Mouse (Mus musculus) heart, postnatal 0 days (tissue): Measurements from ENCODE around the gene Dock4. TPM values are rescaled to one million over a fixed set of nuclear protein-coding genes. Genes with fewer than 3 reads are reported as not detected.

Source experiments
- ATAC-seq: fragments of 200-750 bp; cut with Nextera tagmentation; 2 replicates; pipeline ENCODE4 v1.8.0; 2017; ENCODE audit warnings: low read depth, moderate number of reproducible peaks, moderate library complexity; ENCODE audit not compliant: insufficient read depth
- DNase-seq: peaks from one replicate; pipeline ENCODE4 v3.0.0-alpha.2; 2016; ENCODE audit warnings: low spot score
- H3K27ac ChIP-seq: fragments of 300-500 bp; sonication (generic); 2 replicates; pipeline ENCODE4 v1.5.1; 2014; ENCODE audit warnings: low read depth, mild to moderate bottlenecking
- H3K27me3 ChIP-seq: fragments of 300-500 bp; sonication (generic); 2 replicates; pipeline ENCODE4 v1.6.1; 2014; ENCODE audit warnings: low read length, mixed read lengths; ENCODE audit not compliant: control insufficient read depth, insufficient read depth
- H3K36me3 ChIP-seq: fragments of 300-500 bp; sonication (generic); replicated peaks from 2 replicates; pipeline ENCODE4 v1.6.1; 2014; ENCODE audit warnings: low read length, mixed read lengths; ENCODE audit not compliant: control insufficient read depth, insufficient read depth
- H3K4me1 ChIP-seq: fragments of 300-500 bp; sonication (generic); 2 replicates; pipeline ENCODE4 v1.6.1; 2014; ENCODE audit warnings: antibody characterized with exemption; ENCODE audit not compliant: control insufficient read depth, insufficient read depth
- H3K4me2 ChIP-seq: fragments of 300-500 bp; sonication (generic); 2 replicates; pipeline ENCODE4 v1.6.1; 2014; ENCODE audit warnings: low read depth, mild to moderate bottlenecking, low read length, moderate library complexity
- H3K4me3 ChIP-seq: fragments of 300-500 bp; sonication (generic); 2 replicates; pipeline ENCODE4 v1.5.1; 2014; ENCODE audit warnings: low read depth, low read length
- H3K9ac ChIP-seq: fragments of 300-500 bp; sonication (generic); replicated peaks from 2 replicates; pipeline ENCODE4 v1.6.1; 2014; ENCODE audit warnings: low read depth, low read length, mixed read lengths
- H3K9me3 ChIP-seq: fragments of 300-500 bp; sonication (generic); replicated peaks from 2 replicates; pipeline ENCODE4 v1.6.1; 2016; ENCODE audit warnings: low read length; ENCODE audit not compliant: control insufficient read depth
- CTCF ChIP-seq: IDR thresholded peaks from 2 replicates; pipeline ENCODE4 v1.5.1; 2016; ENCODE audit warnings: antibody characterized with exemption, control low read depth, low read depth
- EP300 ChIP-seq: IDR thresholded peaks from 2 replicates; pipeline ENCODE4 v1.6.1; 2016; ENCODE audit warnings: antibody characterized with exemption, low read depth
- WGBS: fragments of 180-500 bp; shearing (Covaris S2); extraction: QIAGEN DNeasy Blood & Tissue Kit; methylation state at CpG from one replicate; pipeline ENCODE4 v1.1.7; 2014; 5-methylcytosine and 5-hydroxymethylcytosine counted together
- polyA plus RNA-seq: library from polyadenylated mRNA; unstranded; fragments of >200 nt; fragmentation: Nextera tagmentation; extraction: Ambion mirVana; gene quantifications from 2 replicates; pipeline ENCODE4 v1.2.1, GENCODE M21; 2015
- total RNA-seq: library from RNA; depleted of rRNA; stranded (reverse); fragments of >200 nt; gene quantifications from 2 replicates; pipeline ENCODE4 v1.2.3, GENCODE M21; 2014; ENCODE audit warnings: low replicate concordance

The Dock4 gene
- total and polyA plus RNA-seq, 2 experiments from 2014 or later = 4.2 to 9.2 TPM

DNA sequence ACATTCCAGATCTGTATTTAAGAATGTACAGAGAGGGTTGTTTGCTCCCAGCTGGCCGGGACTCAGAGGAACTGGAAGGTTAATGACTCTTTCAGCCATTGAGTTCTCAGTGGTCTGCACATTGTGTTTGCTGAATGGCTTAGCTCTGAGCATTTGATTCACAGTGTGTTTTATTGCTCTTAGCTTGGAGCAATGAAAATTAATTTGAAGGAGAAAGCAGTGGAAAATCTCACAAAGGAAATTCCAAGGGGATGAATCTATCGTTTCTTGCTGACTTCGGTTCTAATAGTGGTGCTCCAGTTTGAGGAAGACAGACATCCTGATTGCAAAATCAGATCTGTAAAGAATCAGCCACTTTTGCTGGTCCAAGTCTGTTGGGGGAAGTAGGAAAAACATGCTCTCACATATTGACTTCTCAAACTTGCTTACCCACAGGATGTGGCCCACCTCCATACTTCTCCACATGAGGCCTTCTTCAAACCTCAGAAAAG, 342.9 kb downstream of the Dock4 start:
- Histone ChIP-seq H3K4me2 (no peak overlapping the region), H3K36me3 (no peaks in the 10 kb centered on the region), H3K9ac (no peak overlapping the region), H3K27ac (no peak overlapping the region), H3K4me3 (no peak overlapping the region), H3K9me3 (no peaks in the 10 kb centered on the region), H3K4me1 (no peaks in the 10 kb centered on the region), H3K27me3 (no peaks in the 10 kb centered on the region)
- DNase-seq (no peak), ATAC-seq (no peak)
- no peak for TF ChIP-seq EP300
- no peak for TF ChIP-seq CTCF
- 52% methylated on average over 3 of the region's 3 CpGs for WGBS

DNA sequence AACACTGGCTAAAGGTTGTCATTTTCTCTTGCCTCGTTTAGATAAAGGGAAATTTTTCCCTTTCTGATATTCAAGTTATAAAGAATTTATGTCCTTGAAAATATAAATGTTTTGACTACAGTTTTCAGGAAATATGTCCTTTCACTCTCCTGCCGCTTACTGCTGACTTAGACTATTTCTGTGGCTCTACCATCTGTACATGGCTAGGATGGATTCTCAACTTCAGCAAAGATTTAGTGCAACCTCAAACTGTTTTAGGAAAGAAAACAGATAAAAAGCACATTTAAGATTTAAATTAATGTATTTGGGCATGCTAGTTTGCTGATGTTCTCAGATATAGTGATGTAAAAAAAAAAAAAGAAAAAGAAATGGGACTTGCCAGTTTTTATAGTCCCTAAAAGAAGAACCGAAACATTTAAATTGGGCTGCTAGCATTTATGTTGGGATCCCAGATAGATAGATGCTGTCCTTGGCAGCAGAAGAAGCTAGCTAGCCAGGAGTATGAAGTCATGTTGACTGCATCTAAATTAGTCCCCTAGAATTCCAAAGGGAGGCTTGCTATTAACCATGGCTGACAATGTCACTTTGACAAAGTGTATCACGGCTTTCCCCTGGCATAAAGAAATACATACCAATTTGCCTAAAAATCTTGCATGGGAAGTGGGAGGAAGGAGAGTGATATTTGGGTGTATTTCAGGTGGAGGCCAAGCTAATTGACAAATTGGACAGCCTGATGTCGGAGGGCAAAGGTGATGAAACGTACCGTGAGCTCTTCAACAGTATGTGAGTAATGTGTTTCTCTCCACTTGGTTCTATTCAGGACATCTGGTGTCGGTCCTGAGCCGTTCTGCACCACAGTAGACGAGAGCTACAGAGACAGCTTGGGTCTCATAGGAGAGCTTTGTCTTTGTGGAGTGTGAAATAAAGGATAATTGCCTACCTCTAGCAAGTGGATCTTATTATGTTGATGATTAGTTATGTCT, 343.9 kb downstream of the Dock4 start:
- Histone ChIP-seq H3K4me1 (no peaks in the 10 kb centered on the region), H3K27ac (no peak overlapping the region), H3K4me3 (no peak overlapping the region), H3K36me3 (no peaks in the 10 kb centered on the region), H3K9ac (no peak overlapping the region), H3K4me2 (no peak overlapping the region), H3K27me3 (no peaks in the 10 kb centered on the region), H3K9me3 (no peaks in the 10 kb centered on the region)
- no peak for TF ChIP-seq CTCF
- no peak for TF ChIP-seq EP300
- WGBS = 58% methylated on average over 10 of the region's 10 CpGs
- DNase-seq (no peak), ATAC-seq (no peak)

DNA sequence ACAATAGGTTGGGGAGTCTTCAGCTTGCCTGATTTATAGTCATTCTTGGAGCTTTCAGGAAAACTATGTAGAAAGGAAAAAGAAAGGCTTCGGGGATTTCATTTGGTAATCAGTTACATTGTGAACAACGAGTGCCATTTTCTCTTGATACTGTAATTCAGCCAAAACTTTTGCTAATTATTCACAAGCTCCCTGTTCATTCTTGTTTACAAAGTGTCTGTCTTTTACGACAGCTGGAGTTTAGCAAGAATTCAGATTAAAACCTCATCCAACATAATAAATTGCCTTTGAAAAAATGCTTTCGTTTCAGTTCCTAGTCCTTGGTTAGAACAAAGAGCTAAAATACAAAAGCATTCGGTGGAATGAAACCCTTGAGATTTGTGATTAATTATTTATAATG, 345.5 kb downstream of the Dock4 start:
- ATAC-seq = no peak
- no peak overlapping the region for H3K4me3 ChIP-seq
- no peaks in the 10 kb centered on the region for H3K27me3 ChIP-seq
- H3K9me3 ChIP-seq = no peaks in the 10 kb centered on the region
- no peak for DNase-seq
- H3K27ac ChIP-seq = no peak overlapping the region
- WGBS = 74% methylated on average over 5 of the region's 5 CpGs
- no peak overlapping the region for H3K9ac ChIP-seq
- no peaks in the 10 kb centered on the region for H3K36me3 ChIP-seq
- no peak overlapping the region for H3K4me2 ChIP-seq
- H3K4me1 ChIP-seq = no peaks in the 10 kb centered on the region
- TF ChIP-seq CTCF = no peak
- no peak for TF ChIP-seq EP300

DNA sequence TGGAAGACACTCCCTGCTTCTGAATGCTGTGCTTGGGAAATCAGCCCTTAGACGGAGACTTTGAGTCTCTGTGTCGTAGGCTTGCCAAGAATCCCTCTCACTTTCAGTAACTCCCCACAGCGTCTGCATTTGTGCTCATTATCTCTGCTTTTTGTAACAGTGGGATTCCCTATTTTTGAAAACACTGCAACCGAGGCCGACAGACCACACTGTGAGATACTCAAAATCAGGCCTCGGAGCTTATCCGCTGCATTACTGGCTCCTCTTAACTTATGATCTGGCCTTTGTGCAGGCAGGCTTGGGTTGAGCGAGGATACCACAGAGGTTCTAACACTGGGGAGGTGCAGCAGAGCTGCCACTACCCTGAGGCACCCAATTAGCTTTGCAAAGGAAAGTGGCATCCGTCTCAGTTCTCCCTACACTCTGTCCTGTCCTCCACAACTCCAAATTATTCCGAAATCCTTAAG, 346.5 kb downstream of the Dock4 start:
- TF ChIP-seq CTCF (no peak), EP300 (no peak)
- WGBS = 71% methylated on average over 10 of the region's 10 CpGs

DNA sequence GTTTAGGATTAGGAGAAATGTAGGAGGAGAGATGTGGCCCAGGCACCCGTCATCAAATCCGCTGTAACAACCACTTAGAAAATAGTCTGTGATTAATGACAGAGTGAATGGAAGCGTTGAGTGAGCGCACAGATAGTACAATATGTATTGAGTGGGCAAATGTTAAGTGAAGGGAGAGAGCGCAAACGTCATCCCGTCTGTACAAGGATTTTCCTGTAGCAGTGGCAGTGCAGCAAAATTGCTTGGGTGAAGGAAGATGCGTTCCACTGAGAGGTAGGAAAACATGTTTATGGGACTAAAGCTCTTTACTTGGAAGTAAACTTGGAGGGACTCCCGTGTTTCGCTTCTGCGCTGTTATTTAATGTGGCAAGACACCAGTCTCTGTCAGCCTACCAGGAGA, 348.3 kb downstream of the Dock4 start:
- no peaks in the 10 kb centered on the region for H3K9me3 ChIP-seq
- H3K27me3 ChIP-seq = no peaks in the 10 kb centered on the region
- TF ChIP-seq EP300 = no peak
- TF ChIP-seq CTCF = no peak
- H3K4me3 ChIP-seq = no peak overlapping the region
- H3K4me1 ChIP-seq = no peaks in the 10 kb centered on the region
- no peak overlapping the region for H3K9ac ChIP-seq
- WGBS = 48% methylated on average over 11 of the region's 11 CpGs
- no peak; the same call in 1 of the 2 replicates for ATAC-seq
- H3K4me2 ChIP-seq = no peak overlapping the region
- no peaks in the 10 kb centered on the region for H3K36me3 ChIP-seq
- no peak overlapping the region for H3K27ac ChIP-seq
- DNase-seq = no peak

More for the DNA sequence above, 346.5 kb downstream of the Dock4 start:
- H3K27ac ChIP-seq = no peak overlapping the region
- H3K9ac ChIP-seq = no peak overlapping the region
- DNase-seq = no peak
- no peaks in the 10 kb centered on the region for H3K27me3 ChIP-seq
- no peaks in the 10 kb centered on the region for H3K9me3 ChIP-seq
- no peak overlapping the region for H3K4me2 ChIP-seq
- no peaks in the 10 kb centered on the region for H3K4me1 ChIP-seq
- H3K36me3 ChIP-seq = no peaks in the 10 kb centered on the region
- ATAC-seq = no peak
- no peak overlapping the region for H3K4me3 ChIP-seq
